Mouse (Mus musculus) limb, embryonic 11.5 days (tissue): ENCODE results near the gene Mrps9. TPM values are rescaled to one million over a fixed set of nuclear protein-coding genes. Genes with fewer than 3 reads are reported as not detected.

Source experiments
- ATAC-seq: fragments of 200-750 bp; cut with Nextera tagmentation; 2 replicates; pipeline ENCODE4 v1.8.0; 2017; ENCODE audit warnings: low read depth; ENCODE audit not compliant: insufficient number of reproducible peaks, low FRiP score, low TSS enrichment
- DNase-seq: peaks from one replicate; pipeline ENCODE4 v3.0.0-alpha.2; 2015; ENCODE audit warnings: low spot score
- H3K27ac ChIP-seq: fragments of 300-500 bp; sonication (generic); replicated peaks from 2 replicates; pipeline ENCODE4 v1.5.1; 2014; ENCODE audit warnings: low read depth, mild to moderate bottlenecking, low read length
- H3K27me3 ChIP-seq: fragments of 300-500 bp; sonication (generic); 2 replicates; pipeline ENCODE4 v1.6.1; 2014; ENCODE audit warnings: mild to moderate bottlenecking, low read length, mixed read lengths; ENCODE audit not compliant: control insufficient read depth, insufficient read depth
- H3K36me3 ChIP-seq: fragments of 300-500 bp; sonication (generic); 2 replicates; pipeline ENCODE4 v1.6.1; 2014; ENCODE audit warnings: mild to moderate bottlenecking, low read length, moderate library complexity, mixed read lengths; ENCODE audit not compliant: control insufficient read depth, insufficient read depth
- H3K4me1 ChIP-seq: fragments of 300-500 bp; sonication (generic); 2 replicates; pipeline ENCODE4 v1.6.1; 2014; ENCODE audit warnings: low read length, mixed read lengths; ENCODE audit not compliant: control insufficient read depth, insufficient read depth
- H3K4me2 ChIP-seq: fragments of 300-500 bp; sonication (generic); 2 replicates; pipeline ENCODE4 v1.6.1; 2014; ENCODE audit warnings: low read depth, mild to moderate bottlenecking, moderate library complexity; ENCODE audit not compliant: severe bottlenecking
- H3K4me3 ChIP-seq: fragments of 300-500 bp; sonication (generic); 2 replicates; pipeline ENCODE4 v1.5.1; 2014; ENCODE audit warnings: low read depth, low read length
- H3K9ac ChIP-seq: fragments of 300-500 bp; sonication (generic); 2 replicates; pipeline ENCODE4 v1.6.1; 2014; ENCODE audit warnings: mild to moderate bottlenecking, low read length
- H3K9me3 ChIP-seq: fragments of 300-500 bp; sonication (generic); 2 replicates; pipeline ENCODE4 v1.6.1; 2016; ENCODE audit warnings: low read length; ENCODE audit not compliant: control insufficient read depth
- WGBS: fragments of 180-500 bp; shearing (Covaris S2); extraction: QIAGEN DNeasy Blood & Tissue Kit; methylation state at CpG from one replicate; pipeline ENCODE4 v1.1.7; 2014; 5-methylcytosine and 5-hydroxymethylcytosine counted together
- polyA plus RNA-seq: library from polyadenylated mRNA; unstranded; fragments of >200 nt; fragmentation: Nextera tagmentation; extraction: Ambion mirVana; gene quantifications from 2 replicates; pipeline ENCODE4 v1.2.1, GENCODE M21; 2014

Gene Mrps9
- polyA plus RNA-seq, 1 experiment from 2014 or later = 59.9 TPM

DNA sequence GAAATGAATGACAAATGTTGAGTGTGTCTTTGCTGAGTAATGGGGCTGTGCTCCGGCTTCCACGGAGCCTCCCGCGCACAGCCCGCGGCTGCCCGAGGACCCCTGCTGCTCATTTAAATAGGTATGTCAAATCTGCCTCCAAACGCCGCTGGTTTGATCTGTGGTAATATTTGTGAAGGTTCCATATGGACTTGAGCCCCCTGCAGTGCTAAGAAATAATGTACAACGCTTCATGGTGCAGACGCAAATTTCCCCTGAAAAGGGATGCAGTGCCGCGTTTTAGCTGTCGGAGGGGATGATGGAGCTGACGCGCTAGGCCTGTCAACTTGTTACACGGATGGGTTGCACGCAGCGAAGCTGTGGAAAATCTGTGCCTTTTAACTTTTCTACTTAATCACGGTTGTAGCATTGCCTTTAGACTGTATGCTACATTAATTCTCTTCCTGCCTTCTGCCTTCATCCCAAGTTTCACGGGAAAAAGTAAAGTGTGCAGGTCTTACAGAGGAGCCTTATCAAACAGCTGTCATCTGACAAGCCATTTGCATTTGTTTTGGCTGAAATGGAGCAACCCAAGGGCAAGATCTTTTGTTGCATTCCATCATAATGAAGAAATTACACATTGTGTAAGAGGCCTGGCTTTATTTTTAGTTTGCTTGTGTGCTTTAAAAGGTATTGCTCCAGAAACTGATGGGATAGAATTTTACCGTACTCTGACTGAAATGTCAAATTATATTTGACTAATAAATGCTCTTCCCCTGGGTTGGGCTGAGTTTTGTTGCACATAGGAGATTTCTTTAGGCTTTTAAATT, 37.7 kb downstream of the Mrps9 start:
- no peak overlapping the region for H3K9ac ChIP-seq
- no peaks in the 10 kb centered on the region for H3K9me3 ChIP-seq
- no peaks in the 10 kb centered on the region; the same call in 1 of the 2 replicates for H3K36me3 ChIP-seq
- no peaks in the 10 kb centered on the region for H3K4me1 ChIP-seq
- no peaks in the 10 kb centered on the region for H3K27me3 ChIP-seq
- ATAC-seq (no peak), DNase-seq (no peak)
- no peak overlapping the region for H3K4me3 ChIP-seq
- H3K27ac ChIP-seq = no peak overlapping the region
- no peak overlapping the region for H3K4me2 ChIP-seq
- 62% methylated on average over 22 of the region's 22 CpGs for WGBS

DNA sequence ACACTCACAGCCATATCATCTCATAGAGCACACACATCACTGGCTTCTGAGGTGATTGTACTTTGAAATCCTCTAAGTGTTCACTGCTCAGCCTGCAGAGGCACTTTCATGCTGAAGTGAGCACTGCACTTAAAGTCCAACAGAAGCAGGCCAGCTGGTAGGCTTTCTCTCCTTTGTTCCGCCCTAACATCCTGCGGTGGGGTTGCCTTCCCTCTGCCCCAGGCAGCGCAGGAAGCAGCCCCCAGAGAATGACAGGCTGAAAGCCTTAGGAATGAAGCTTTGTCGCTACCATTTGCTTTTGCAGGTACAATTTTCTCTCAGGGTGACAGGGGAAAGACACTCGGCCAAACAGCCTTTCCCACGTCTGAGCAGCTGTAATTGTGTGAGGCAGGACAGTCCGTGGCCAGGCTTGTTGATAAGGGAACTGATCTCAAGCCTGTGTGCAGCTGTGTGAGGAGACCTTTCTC, 38.4 kb downstream of the Mrps9 start:
- no peak overlapping the region for H3K27ac ChIP-seq
- H3K27me3 ChIP-seq = no peaks in the 10 kb centered on the region
- no peak overlapping the region for H3K4me2 ChIP-seq
- H3K4me3 ChIP-seq = no peak overlapping the region
- no peak overlapping the region for H3K9ac ChIP-seq
- no peaks in the 10 kb centered on the region for H3K4me1 ChIP-seq
- 62% methylated on average over 7 of the region's 7 CpGs for WGBS
- no peak for ATAC-seq
- no peak for DNase-seq
- no peaks in the 10 kb centered on the region for H3K9me3 ChIP-seq
- no peaks in the 10 kb centered on the region; the same call in 1 of the 2 replicates for H3K36me3 ChIP-seq

DNA sequence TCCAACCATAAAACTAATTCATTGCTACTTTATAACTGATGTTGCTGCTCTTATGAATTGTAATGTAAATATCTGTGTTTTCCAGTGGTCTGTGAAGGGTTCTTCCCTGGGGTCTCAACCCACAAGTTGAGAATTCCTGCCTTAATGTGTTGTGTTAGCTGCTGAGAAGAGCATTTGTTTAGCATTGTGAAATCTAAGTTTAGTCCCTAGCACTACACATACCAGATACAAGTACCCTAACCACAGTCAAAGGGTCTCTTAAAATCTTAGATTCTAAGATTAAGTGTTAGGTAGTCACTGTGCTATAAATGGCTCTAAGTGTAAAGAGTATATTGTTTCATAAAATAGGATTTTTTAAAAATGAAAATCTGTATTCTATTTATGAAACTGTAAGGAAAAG, 43.7 kb downstream of the Mrps9 start:
- ATAC-seq (no peak), DNase-seq (no peak)
- H3K27ac ChIP-seq = no peak overlapping the region
- H3K9me3 ChIP-seq = no peaks in the 10 kb centered on the region
- no peaks in the 10 kb centered on the region for H3K4me1 ChIP-seq
- no peak overlapping the region for H3K4me3 ChIP-seq
- H3K9ac ChIP-seq = no peak overlapping the region
- peaks cover 3% of the 10 kb centered on the region; the same call in 1 of the 2 replicates for H3K36me3 ChIP-seq
- no peaks in the 10 kb centered on the region for H3K27me3 ChIP-seq
- no peak overlapping the region for H3K4me2 ChIP-seq

DNA sequence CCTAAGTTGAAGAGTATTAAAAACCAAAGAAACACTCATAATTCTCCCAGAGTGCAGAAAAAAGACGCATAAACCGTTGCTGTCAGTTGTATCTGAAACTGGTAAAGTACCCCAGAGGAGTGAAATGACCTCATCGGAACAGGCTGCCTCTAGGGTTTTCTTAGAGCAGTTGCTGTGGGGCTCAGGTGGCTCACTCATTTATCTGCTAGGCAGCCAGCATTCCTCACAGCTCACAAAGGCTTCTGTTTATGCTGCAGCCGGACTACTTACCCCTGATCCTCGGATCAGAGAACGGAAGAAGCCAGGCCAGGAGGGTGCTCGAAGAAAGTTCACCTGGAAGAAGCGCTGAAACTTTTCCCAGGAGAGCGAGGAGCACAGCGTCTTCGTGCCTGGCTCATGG, 54.1 kb downstream of the Mrps9 start:
- H3K4me3 ChIP-seq = no peak overlapping the region
- no peak overlapping the region for H3K9ac ChIP-seq
- ATAC-seq = no peak
- H3K27ac ChIP-seq = no peak overlapping the region
- no peaks in the 10 kb centered on the region for H3K4me1 ChIP-seq
- peaks cover 2% of the 10 kb centered on the region; the same call in 1 of the 2 replicates for H3K36me3 ChIP-seq
- WGBS = 90% methylated on average over 11 of the region's 11 CpGs
- no peak overlapping the region for H3K4me2 ChIP-seq
- H3K9me3 ChIP-seq = no peaks in the 10 kb centered on the region
- H3K27me3 ChIP-seq = no peaks in the 10 kb centered on the region
- DNase-seq = no peak

DNA sequence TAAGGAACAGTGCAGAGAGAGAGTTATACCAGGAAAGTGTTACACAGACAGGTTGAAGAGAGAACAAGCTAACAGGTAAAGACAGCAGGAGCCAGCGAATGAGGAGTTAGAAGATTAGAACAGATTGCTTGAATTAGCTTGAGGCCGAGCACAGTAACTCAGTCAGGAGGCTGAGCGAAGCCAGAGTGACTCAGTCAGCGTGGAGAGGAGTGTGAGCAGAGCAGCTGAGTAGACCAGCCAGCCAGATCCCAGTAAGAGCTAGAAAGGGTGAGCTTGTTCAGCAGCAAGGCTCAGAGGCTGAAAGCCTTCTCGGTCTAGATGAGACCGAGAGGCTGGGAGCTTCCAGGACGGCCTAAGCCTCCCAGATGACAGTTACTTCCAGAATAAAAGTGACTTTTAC, 55.7 kb downstream of the Mrps9 start:
- WGBS = 77% methylated on average over 7 of the region's 7 CpGs
- Histone ChIP-seq H3K27ac (no peak overlapping the region), H3K27me3 (no peaks in the 10 kb centered on the region), H3K36me3 (no peaks in the 10 kb centered on the region), H3K4me1 (0 out of 2 replicates have a peak, but pooled peaks cover 5% of the 10 kb centered on the region), H3K4me3 (no peak overlapping the region), H3K4me2 (no peak overlapping the region), H3K9me3 (no peaks in the 10 kb centered on the region), H3K9ac (no peak overlapping the region)
- DNase-seq (no peak), ATAC-seq (no peak)

DNA sequence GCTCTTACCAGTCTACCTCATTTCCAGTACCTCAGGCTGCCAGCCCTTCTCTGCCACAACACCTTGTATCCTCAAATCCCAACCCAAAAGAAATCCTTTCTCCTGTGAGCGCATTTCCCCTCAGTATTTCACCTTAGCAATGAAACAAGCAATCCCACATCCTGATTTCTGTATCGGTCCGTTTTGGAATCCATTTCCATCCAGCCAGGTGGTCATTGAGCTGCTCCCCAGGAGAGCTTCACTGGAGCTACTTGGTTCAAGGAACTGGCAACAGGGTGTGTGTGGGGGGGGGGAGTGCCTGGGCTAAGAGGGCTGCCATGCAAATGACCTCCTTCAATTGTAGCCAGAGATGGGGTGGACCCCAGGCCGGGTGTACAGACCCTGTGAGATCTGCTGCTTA, 56.1 kb downstream of the Mrps9 start:
- Histone ChIP-seq H3K27me3 (no peaks in the 10 kb centered on the region), H3K4me2 (no peak overlapping the region), H3K9ac (no peak overlapping the region), H3K9me3 (no peaks in the 10 kb centered on the region), H3K27ac (no peak overlapping the region), H3K36me3 (no peaks in the 10 kb centered on the region), H3K4me3 (no peak overlapping the region), H3K4me1 (0 out of 2 replicates have a peak, but pooled peaks cover 5% of the 10 kb centered on the region)
- DNase-seq = no peak
- WGBS = 58% methylated on average over 4 of the region's 4 CpGs
- no peak for ATAC-seq

DNA sequence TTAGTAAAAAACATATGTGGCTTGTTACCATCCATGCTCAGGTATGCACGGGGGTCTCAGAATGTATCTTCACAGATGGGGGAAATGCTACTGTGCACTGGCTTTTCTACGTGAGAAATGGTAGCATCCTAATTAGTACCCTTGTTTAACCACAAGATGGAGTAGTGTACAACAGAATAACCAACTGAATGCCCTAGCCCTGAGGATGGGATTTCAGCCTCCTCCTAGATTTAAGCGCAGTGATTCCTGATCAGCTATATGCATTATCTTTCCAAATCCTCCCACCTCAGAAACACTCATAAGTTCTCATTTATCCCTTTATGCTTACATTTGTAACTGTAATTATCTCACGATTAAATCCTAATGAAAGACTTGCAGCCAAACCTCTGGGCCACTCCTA, 64.0 kb downstream of the Mrps9 start:
- Histone ChIP-seq H3K27ac (no peak overlapping the region), H3K4me2 (no peak overlapping the region), H3K27me3 (no peaks in the 10 kb centered on the region), H3K9ac (no peak overlapping the region), H3K9me3 (no peaks in the 10 kb centered on the region), H3K4me1 (0 out of 2 replicates have a peak, but pooled peaks cover 5% of the 10 kb centered on the region), H3K36me3 (no peaks in the 10 kb centered on the region), H3K4me3 (no peak overlapping the region)
- ATAC-seq (no peak), DNase-seq (no peak)
- WGBS = 22% methylated on average over 4 of the region's 4 CpGs

DNA sequence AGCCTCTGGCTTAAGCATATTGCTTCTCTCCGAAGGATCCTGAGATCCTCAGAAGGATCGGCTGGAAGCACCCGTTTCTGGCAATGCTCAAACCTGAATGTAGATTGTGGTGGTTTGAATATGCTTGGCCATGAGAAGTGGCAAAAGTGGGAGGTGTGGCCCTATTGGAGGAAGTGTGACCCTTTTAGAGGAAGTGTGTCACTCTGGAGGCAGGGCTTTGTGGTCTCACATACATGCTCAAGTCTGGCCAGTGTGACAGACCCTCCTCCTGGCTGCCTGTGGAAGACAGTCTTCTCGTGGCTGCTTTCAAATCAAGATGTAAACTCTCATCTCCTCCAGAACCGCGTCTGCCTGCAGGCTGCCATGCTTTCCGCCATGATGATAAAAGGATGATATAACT, 65.7 kb downstream of the Mrps9 start:
- H3K4me3 ChIP-seq = no peak overlapping the region
- H3K4me1 ChIP-seq = no peaks in the 10 kb centered on the region
- H3K27me3 ChIP-seq = no peaks in the 10 kb centered on the region
- no peaks in the 10 kb centered on the region for H3K9me3 ChIP-seq
- H3K9ac ChIP-seq = no peak overlapping the region
- 81% methylated on average over 7 of the region's 7 CpGs for WGBS
- H3K36me3 ChIP-seq = no peaks in the 10 kb centered on the region
- H3K27ac ChIP-seq = no peak overlapping the region
- H3K4me2 ChIP-seq = no peak overlapping the region
- DNase-seq (no peak), ATAC-seq (no peak)
